Mouse (Mus musculus): ENCODE data around the gene Lrrc49. TPM values are rescaled to one million over a fixed set of nuclear protein-coding genes. Genes with fewer than 3 reads are reported as not detected.

Gene Lrrc49
- total RNA-seq, 2 experiments from 2014 or later, result 3.5 to 4.4 TPM

- peak in 1 of 2 experiments; percentile 13 for DNase-seq
Observed at GRCm38 (mm10) chr9:60529348-60530243, 158.4 kb downstream of the Lrrc49 start.

GRCm38 (mm10) chr9:60528269-60528668 is 159.7 kb downstream of the Lrrc49 start:
- peak in 1 of 2 experiments; percentile 2 for DNase-seq

- no peak for DNase-seq
Observed at GRCm38 (mm10) chr9:60527836-60528235, 160.1 kb downstream of the Lrrc49 start.

- DNase-seq, result peak in 1 of 2 experiments; percentile 20
Observed at GRCm38 (mm10) chr9:60527051-60527450, 160.9 kb downstream of the Lrrc49 start.

DNA sequence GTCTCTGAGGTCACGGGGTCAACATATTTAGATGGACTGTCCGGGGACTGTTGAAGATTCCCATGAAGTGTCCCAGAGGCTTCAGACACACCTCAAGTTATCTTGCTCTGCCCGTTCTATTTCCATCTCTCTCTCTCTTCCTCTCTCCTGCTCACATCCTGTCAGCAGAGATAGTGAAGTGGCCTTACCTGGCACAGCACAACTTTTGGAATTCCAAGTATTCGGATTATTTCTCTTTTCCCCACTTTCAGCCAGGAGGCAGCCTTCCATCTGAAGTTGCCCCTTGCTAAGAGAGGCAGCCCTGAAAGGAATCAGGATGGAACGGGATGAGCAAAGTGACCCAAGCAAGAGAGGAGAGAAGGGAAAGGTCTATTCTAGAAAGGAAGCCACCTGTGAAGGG is 161.8 kb downstream of the Lrrc49 start:
- no peak for DNase-seq

- DNase-seq, result peak; percentile 46 to 77
Observed at GRCm38 (mm10) chr9:60521806-60522264, 166.1 kb downstream of the Lrrc49 start, which contains the start of gene Thsd4. Gene Thsd4 (minus strand): TSS chr9:60522046.

- no peak for DNase-seq
Observed at GRCm38 (mm10) chr9:60521143-60521542, 166.8 kb downstream of the Lrrc49 start.

DNA sequence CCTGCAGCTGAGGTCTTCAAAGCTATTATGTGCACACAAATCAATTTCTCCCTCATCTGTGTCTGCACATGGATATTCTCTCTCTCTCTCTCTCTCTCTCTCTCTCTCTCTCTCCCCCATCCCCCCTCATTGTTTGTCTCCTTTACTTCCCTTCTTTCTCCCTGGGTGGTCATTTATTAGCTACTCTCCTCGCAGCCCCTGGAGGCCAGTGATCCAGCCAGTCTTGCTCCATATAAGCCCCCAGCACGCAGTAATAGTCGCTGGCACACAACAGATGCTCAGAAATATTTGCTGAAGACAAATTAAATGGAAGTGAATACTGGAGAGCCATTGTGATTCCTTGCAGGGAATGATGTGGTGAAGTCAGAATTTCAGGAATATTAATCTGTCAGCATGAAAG is 168.4 kb downstream of the Lrrc49 start:
- no peak for DNase-seq

Other genes starting within 250 kb of the Lrrc49 start
- gene Thsd4, start 166.1 kb downstream of the Lrrc49 start, total RNA-seq (2021), result 1 to 10 TPM; 4.4 to 4.7 TPM
- gene Larp6, start 24.8 kb upstream of the Lrrc49 start, total RNA-seq (2021), result 1 to 10 TPM; 1.1 to 1.3 TPM
- gene Uaca, start 106.4 kb upstream of the Lrrc49 start, total RNA-seq (2021), result 10 to 100 TPM; 39.1 to 44.2 TPM